Mouse (Mus musculus): ENCODE measurements around the gene Fbxl7.

DNA sequence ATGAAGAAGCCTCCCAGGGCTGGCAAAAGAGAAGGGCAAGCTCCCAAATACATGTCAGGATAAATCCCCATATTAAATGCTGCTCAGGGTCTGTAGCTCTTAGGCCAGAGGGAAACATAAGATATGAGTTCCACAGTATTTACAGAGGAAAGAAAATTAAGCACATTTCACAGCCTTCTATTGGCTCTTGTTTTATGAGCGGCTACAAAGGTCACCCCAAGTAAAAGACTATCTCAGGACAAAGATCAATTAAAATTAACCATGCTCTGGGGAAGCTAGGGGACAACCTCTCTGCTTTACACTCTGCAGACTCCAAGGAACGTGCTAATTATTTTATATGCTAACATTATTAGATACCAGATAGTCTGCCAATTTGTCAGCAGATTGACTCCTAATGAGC is 9.4 kb downstream of the Fbxl7 start:
- no peak for TF ChIP-seq CTCF (IDR thresholded peaks at IDR 0.05)
- no peak for TF ChIP-seq POLR2A (IDR thresholded peaks at IDR 0.05; ENCODE audit: insufficient read depth, low read depth, low read length)

All from heart, adult 2 months (tissue).